21 mouse cellular contexts compared by ENCODE assay signal in genomic region chr13:48094275-48095035, GRCm38 (mm10).
A peak's percentile ranks its signal among the peaks of the same experiment; 100 is the strongest.
DNase-seq lines count a peak whose midpoint lies in the region; ATAC-seq lines count a peak whose summit lies in the region.
"Had no signal": no experiment of that assay in that cellular context is flagged by ENCODE, and none has a peak within 500 bp of the region (broad histone marks: within the 10 kb centered on the region; RNA-seq: fewer than 3 reads in every experiment).

No protein-coding gene starts in this region.

- no peaks in the 10 kb centered on the region for H3K9me3 ChIP-seq in embryonic facial prominence, embryonic 11.5 days (replicated peaks; ENCODE audit: control insufficient read depth, low read length)
- H3K9me3 ChIP-seq in embryonic facial prominence, embryonic 10.5 days = no peaks in the 10 kb centered on the region
- H3K9me3 ChIP-seq in midbrain, embryonic 11.5 days (ENCODE audit: control insufficient read depth, low read length) = no peaks in the 10 kb centered on the region
- H3K9me3 ChIP-seq in midbrain, embryonic 15.5 days = no peaks in the 10 kb centered on the region
- H3K9me3 ChIP-seq in forebrain, embryonic 12.5 days = no peaks in the 10 kb centered on the region
- no peaks in the 10 kb centered on the region for H3K9me3 ChIP-seq in forebrain, embryonic 16.5 days (ENCODE audit: control insufficient read depth, low read length)
- H3K9me3 ChIP-seq: embryonic facial prominence, embryonic 15.5 days; heart, embryonic 12.5 days; hindbrain, embryonic 15.5 days had no signal

- ATAC-seq in embryonic facial prominence, embryonic 11.5 days (replicated peaks; ENCODE audit: insufficient number of reproducible peaks, low FRiP score, low TSS enrichment, low read depth) = no peak
- ATAC-seq in midbrain, embryonic 11.5 days (ENCODE audit: low FRiP score) = no peak
- no peak for ATAC-seq in midbrain, embryonic 15.5 days (replicated peaks)
- ATAC-seq in forebrain, embryonic 12.5 days (ENCODE audit: low FRiP score) = peak; percentile 88
- no peak for ATAC-seq in forebrain, embryonic 16.5 days
- ATAC-seq: activated CD4-positive, CD25-positive, alpha-beta regulatory T cell, adult 4 months; intestine, embryonic 16.5 days; Patski had no signal

- intact Hi-C loops in heart, postnatal 36 days (cut with DNase I) = no loop called here

- WGBS in embryonic facial prominence, embryonic 11.5 days = 75% methylated on average over 16 of the region's 16 CpGs
- 69% methylated on average over 16 of the region's 16 CpGs for WGBS in embryonic facial prominence, embryonic 10.5 days
- WGBS in midbrain, embryonic 11.5 days = 57% methylated on average over 16 of the region's 16 CpGs
- 38% methylated on average over 16 of the region's 16 CpGs for WGBS in midbrain, embryonic 15.5 days
- WGBS in forebrain, embryonic 12.5 days = 11% methylated on average over 16 of the region's 16 CpGs
- 9% methylated on average over 16 of the region's 16 CpGs for WGBS in forebrain, embryonic 16.5 days

- H3K4me3 ChIP-seq in embryonic facial prominence, embryonic 11.5 days (ENCODE audit: low read depth, low read length) = no peak overlapping the region
- no peak overlapping the region for H3K4me3 ChIP-seq in embryonic facial prominence, embryonic 10.5 days
- no peak overlapping the region for H3K4me3 ChIP-seq in midbrain, embryonic 11.5 days (ENCODE audit: low read depth, low read length)
- no peak overlapping the region for H3K4me3 ChIP-seq in midbrain, embryonic 15.5 days
- H3K4me3 ChIP-seq in forebrain, embryonic 12.5 days (replicated peaks) = no peak overlapping the region
- H3K4me3 ChIP-seq in forebrain, embryonic 16.5 days (replicated peaks; ENCODE audit: low read length) = no peak overlapping the region
- H3K4me3 ChIP-seq: embryonic facial prominence, embryonic 15.5 days; erythroblast, embryonic 14.5 days; gastrocnemius, adult 2 months; heart, embryonic 12.5 days; hindbrain, embryonic 15.5 days had no signal

- H3K27me3 ChIP-seq in embryonic facial prominence, embryonic 11.5 days (ENCODE audit: control insufficient read depth, insufficient read depth, low read length) = no peaks in the 10 kb centered on the region
- no peaks in the 10 kb centered on the region for H3K27me3 ChIP-seq in embryonic facial prominence, embryonic 10.5 days (replicated peaks; ENCODE audit: low read depth, poor library complexity, severe bottlenecking)
- H3K27me3 ChIP-seq in midbrain, embryonic 11.5 days (ENCODE audit: control insufficient read depth, insufficient read depth, low read length) = no peaks in the 10 kb centered on the region
- H3K27me3 ChIP-seq in midbrain, embryonic 15.5 days (replicated peaks) = no peaks in the 10 kb centered on the region
- no peaks in the 10 kb centered on the region for H3K27me3 ChIP-seq in forebrain, embryonic 12.5 days
- H3K27me3 ChIP-seq in forebrain, embryonic 16.5 days (replicated peaks; ENCODE audit: control insufficient read depth, insufficient read depth, low read length) = no peaks in the 10 kb centered on the region
- H3K27me3 ChIP-seq: CH12.LX; embryonic facial prominence, embryonic 15.5 days; heart, embryonic 12.5 days; hindbrain, embryonic 15.5 days; Patski had no signal

- no peak overlapping the region for H3K9ac ChIP-seq in embryonic facial prominence, embryonic 11.5 days (replicated peaks; ENCODE audit: low read length)
- no peak overlapping the region for H3K9ac ChIP-seq in midbrain, embryonic 11.5 days (ENCODE audit: low read length)
- no peak overlapping the region for H3K9ac ChIP-seq in midbrain, embryonic 15.5 days
- H3K9ac ChIP-seq in forebrain, embryonic 12.5 days = no peak overlapping the region
- H3K9ac ChIP-seq in forebrain, embryonic 16.5 days (replicated peaks; ENCODE audit: low read depth, low read length) = no peak overlapping the region
- H3K9ac ChIP-seq: embryonic facial prominence, embryonic 15.5 days; heart, embryonic 12.5 days; hindbrain, embryonic 15.5 days had no signal

- peak; percentile 24 for DNase-seq in embryonic facial prominence, embryonic 11.5 days (ENCODE audit: low spot score)
- no peak for DNase-seq in embryonic facial prominence, embryonic 10.5 days (ENCODE audit: low spot score)
- DNase-seq in midbrain, embryonic 11.5 days (ENCODE audit: low spot score, missing footprints) = no peak
- no peak for DNase-seq in heart, postnatal 36 days
- DNase-seq: adrenal gland, postnatal 14 days; cerebellum, adult 18-20 months; cerebellum, adult 9-11 months; cerebellum, postnatal 36 days; gastrocnemius, adult 2 months; gastrocnemius, postnatal 25 days had no signal

- H3K4me2 ChIP-seq in embryonic facial prominence, embryonic 11.5 days (ENCODE audit: low read depth, low read length) = no peak overlapping the region
- no peak overlapping the region for H3K4me2 ChIP-seq in midbrain, embryonic 11.5 days
- no peak overlapping the region for H3K4me2 ChIP-seq in midbrain, embryonic 15.5 days
- H3K4me2 ChIP-seq in forebrain, embryonic 12.5 days = no peak overlapping the region
- H3K4me2 ChIP-seq in forebrain, embryonic 16.5 days (ENCODE audit: low read length) = peak overlapping the region; percentile 24; the same call in 1 of the 2 replicates
- H3K4me2 ChIP-seq: embryonic facial prominence, embryonic 15.5 days; heart, embryonic 12.5 days; hindbrain, embryonic 15.5 days had no signal

- no peak overlapping the region for H3K27ac ChIP-seq in embryonic facial prominence, embryonic 11.5 days (replicated peaks; ENCODE audit: low read depth, low read length)
- no peak overlapping the region for H3K27ac ChIP-seq in embryonic facial prominence, embryonic 10.5 days (replicated peaks)
- peak overlapping the region; percentile 11; the same call in 1 of the 2 replicates for H3K27ac ChIP-seq in midbrain, embryonic 11.5 days (ENCODE audit: low read depth, low read length)
- H3K27ac ChIP-seq in midbrain, embryonic 15.5 days = no peak overlapping the region
- H3K27ac ChIP-seq in forebrain, embryonic 12.5 days = peak overlapping the region; percentile 82
- no peak overlapping the region for H3K27ac ChIP-seq in forebrain, embryonic 16.5 days (ENCODE audit: low read length)
- H3K27ac ChIP-seq: embryonic facial prominence, embryonic 15.5 days; gastrocnemius, adult 2 months; hindbrain, embryonic 15.5 days had no signal

- H3K36me3 ChIP-seq in embryonic facial prominence, embryonic 11.5 days (replicated peaks; ENCODE audit: control insufficient read depth, insufficient read depth, low read depth, low read length) = no peaks in the 10 kb centered on the region
- no peaks in the 10 kb centered on the region for H3K36me3 ChIP-seq in embryonic facial prominence, embryonic 10.5 days (replicated peaks)
- no peaks in the 10 kb centered on the region for H3K36me3 ChIP-seq in midbrain, embryonic 11.5 days (ENCODE audit: control insufficient read depth, insufficient read depth, low read length)
- H3K36me3 ChIP-seq in midbrain, embryonic 15.5 days (replicated peaks) = no peaks in the 10 kb centered on the region
- no peaks in the 10 kb centered on the region for H3K36me3 ChIP-seq in forebrain, embryonic 12.5 days (replicated peaks)
- no peaks in the 10 kb centered on the region for H3K36me3 ChIP-seq in forebrain, embryonic 16.5 days (ENCODE audit: control insufficient read depth, insufficient read depth)
- H3K36me3 ChIP-seq: embryonic facial prominence, embryonic 15.5 days; heart, embryonic 12.5 days; hindbrain, embryonic 15.5 days had no signal

- H3K4me1 ChIP-seq in embryonic facial prominence, embryonic 11.5 days (ENCODE audit: control insufficient read depth, insufficient read depth, low read length) = no peaks in the 10 kb centered on the region
- H3K4me1 ChIP-seq in embryonic facial prominence, embryonic 10.5 days = no peaks in the 10 kb centered on the region
- peaks cover 2% of the 10 kb centered on the region; the same call in 1 of the 2 replicates for H3K4me1 ChIP-seq in midbrain, embryonic 11.5 days (ENCODE audit: control insufficient read depth, insufficient read depth, low read length)
- no peaks in the 10 kb centered on the region; the same call in 1 of the 2 replicates for H3K4me1 ChIP-seq in midbrain, embryonic 15.5 days
- peaks cover 7% of the 10 kb centered on the region; the same call in 1 of the 2 replicates for H3K4me1 ChIP-seq in forebrain, embryonic 12.5 days
- peaks cover 5% of the 10 kb centered on the region for H3K4me1 ChIP-seq in forebrain, embryonic 16.5 days (replicated peaks; ENCODE audit: control insufficient read depth, insufficient read depth, low read length)
- H3K4me1 ChIP-seq: embryonic facial prominence, embryonic 15.5 days; heart, embryonic 12.5 days had no signal

Comparison
In these comparisons a context has a peak if more than half of its experiments do, and no peak if none do; other contexts are left out.
1. H3K27ac ChIP-seq: peak in midbrain, embryonic 11.5 days (single experiment) and forebrain, embryonic 12.5 days (single experiment); none in embryonic facial prominence, embryonic 11.5 days (single experiment), embryonic facial prominence, embryonic 10.5 days (single experiment), midbrain, embryonic 15.5 days (single experiment) and forebrain, embryonic 16.5 days (single experiment).